Mouse (Mus musculus) stomach, adult 2 months (tissue): ENCODE measurements around the gene Gm8439. TPM values are rescaled to one million over a fixed set of nuclear protein-coding genes. Genes with fewer than 3 reads are reported as not detected.

Source experiments
- polyA plus RNA-seq: library from polyadenylated mRNA; depleted of rRNA; stranded (reverse); fragments of >200 nt; gene quantifications from 2 replicates; pipeline ENCODE4 v1.2.3, GENCODE M21; 2012; rRNA removed

Gene Gm8439
- polyA plus RNA-seq: not detected in 2 replicates

DNA sequence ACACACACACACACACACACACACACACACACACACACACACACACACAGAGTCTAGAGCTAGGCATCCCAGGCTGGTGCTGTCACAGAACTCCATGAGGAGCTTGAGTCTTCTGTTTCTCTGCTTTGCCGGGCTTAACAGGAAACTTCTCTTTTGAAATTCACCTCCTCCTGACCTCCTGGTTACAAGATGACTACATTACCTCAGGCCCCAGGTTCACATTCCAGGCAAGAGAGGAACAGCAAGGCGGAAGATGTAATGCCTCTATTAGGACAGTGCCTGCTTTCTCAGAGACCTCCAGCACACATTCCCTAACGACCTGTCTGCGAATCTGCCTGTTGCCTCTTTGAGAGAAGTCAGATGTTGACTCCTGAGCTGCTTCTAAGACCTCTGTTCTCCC is at the start of gene Gm8439:
Gene Gm8439, plus strand, starts transcription at position 301 of the 400 bp plus-strand sequence.

DNA sequence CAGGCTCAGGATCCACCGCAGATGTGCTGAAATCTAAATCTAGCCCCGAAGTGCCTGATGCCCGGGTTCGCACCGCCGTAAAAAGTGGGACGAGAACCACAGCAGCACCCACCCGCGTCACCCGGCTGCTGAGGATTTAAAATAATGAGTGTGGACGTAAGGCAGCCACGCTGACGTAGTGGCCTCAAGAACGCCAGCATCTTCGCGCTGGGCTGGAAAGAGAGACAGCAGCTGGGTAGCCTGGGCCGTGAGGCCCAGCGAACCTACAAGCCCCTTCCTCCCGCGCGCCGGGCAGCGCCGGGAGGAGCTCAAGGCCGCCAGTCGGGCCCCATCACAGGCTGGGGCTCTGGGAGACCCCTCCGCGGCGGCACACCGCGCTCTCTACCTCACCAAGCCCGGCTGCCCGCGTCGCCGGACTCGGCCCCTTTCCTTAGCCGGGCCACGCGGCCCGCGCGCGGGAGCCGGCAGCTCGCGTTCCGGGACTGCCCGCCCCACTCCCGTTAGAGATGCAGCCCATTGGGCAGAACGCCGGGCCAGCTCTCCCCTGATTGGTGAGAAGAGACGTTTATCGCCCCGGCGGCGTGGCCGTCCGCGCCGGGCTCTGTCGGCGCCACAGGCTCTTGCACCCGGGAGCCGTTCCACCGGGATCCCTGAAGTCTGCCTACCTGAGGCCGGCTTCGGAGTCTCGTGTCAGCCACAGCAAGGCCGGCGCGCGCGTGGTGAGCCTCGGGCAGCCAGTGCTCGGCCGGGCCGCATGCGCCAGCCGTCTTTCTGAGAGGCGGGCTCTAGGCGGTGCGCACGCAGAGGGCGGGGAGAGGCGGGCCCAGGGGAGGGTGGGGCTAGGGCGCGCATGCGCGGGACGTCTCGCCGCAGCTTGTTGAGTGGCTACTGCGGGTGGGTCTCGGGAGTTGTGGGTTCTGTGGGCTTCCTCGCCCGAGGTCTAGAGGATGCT is 18.8 kb upstream of the Gm8439 start, which contains the start of gene Ctps:
Gene Ctps, minus strand, starts transcription at position 791 of the 952 bp plus-strand sequence.

Other genes starting within 250 kb of the Gm8439 start
- gene Scmh1, start 183.5 kb upstream of the Gm8439 start, polyA plus RNA-seq: 17.4 and 21.7 TPM in 2 replicates
- gene Slfnl1, start 56.5 kb upstream of the Gm8439 start, polyA plus RNA-seq: not detected in 2 replicates
- 1.5 and 2.1 TPM in 2 replicates for gene Ctps, start 18.5 kb upstream of the Gm8439 start, polyA plus RNA-seq
- gene Cited4, start 77.8 kb downstream of the Gm8439 start, polyA plus RNA-seq: 74.0 and 207 TPM in 2 replicates
- gene Kcnq4, start 159.9 kb downstream of the Gm8439 start, polyA plus RNA-seq: 6.1 and 6.5 TPM in 2 replicates
- 81.9 and 104 TPM in 2 replicates for gene Nfyc, start 242.8 kb downstream of the Gm8439 start, polyA plus RNA-seq